Mouse (Mus musculus): ENCODE data around the gene Exoc4.

DNA sequence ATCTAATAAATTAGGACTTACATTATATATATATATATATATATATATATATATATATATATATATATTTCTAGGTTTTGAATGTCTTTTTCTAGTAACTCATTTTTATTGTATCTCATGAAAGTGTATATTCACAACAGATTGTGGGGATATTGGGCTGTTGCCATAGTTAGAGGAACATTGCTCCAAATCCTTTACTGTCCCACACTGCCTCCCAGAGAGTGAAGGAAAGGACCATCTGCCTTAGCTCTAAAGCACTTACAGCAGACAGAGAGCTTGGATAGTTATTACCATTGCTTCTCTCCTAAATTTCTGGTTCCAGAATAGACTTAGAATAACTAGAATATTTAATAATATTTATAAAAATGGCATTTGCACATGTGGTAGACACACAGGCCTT, 512.7 kb downstream of the Exoc4 start:
- TF ChIP-seq CTCF (IDR thresholded peaks at IDR 0.05; ENCODE audit: low read depth): no peak
- no peak for TF ChIP-seq EP300 (IDR thresholded peaks at IDR 0.05; ENCODE audit: low read depth)
